Mouse (Mus musculus) hindbrain, postnatal 0 days (tissue): ENCODE data around the gene Cnih3. TPM values are rescaled to one million over a fixed set of nuclear protein-coding genes. Genes with fewer than 3 reads are reported as not detected.

Experiments
- ATAC-seq: fragments of 200-750 bp; cut with Nextera tagmentation; 2 replicates; pipeline ENCODE4 v1.8.0; 2017; ENCODE audit warnings: mild to moderate bottlenecking, moderate TSS enrichment, moderate library complexity
- DNase-seq: peaks from one replicate; pipeline ENCODE4 v3.0.0-alpha.2; 2015; ENCODE audit warnings: low spot score
- H3K27ac ChIP-seq: fragments of 300-500 bp; sonication (generic); 2 replicates; pipeline ENCODE4 v1.5.1; 2014; ENCODE audit warnings: mild to moderate bottlenecking
- H3K27me3 ChIP-seq: fragments of 300-500 bp; sonication (generic); 2 replicates; pipeline ENCODE4 v1.6.1; 2014; ENCODE audit warnings: low read length, mixed read lengths; ENCODE audit not compliant: insufficient read depth
- H3K36me3 ChIP-seq: fragments of 300-500 bp; sonication (generic); 2 replicates; pipeline ENCODE4 v1.6.1; 2014; ENCODE audit warnings: low read length, mixed read lengths; ENCODE audit not compliant: insufficient read depth
- H3K4me1 ChIP-seq: fragments of 300-500 bp; sonication (generic); 2 replicates; pipeline ENCODE4 v1.6.1; 2014; ENCODE audit warnings: antibody characterized with exemption, low read length, mixed read lengths; ENCODE audit not compliant: insufficient read depth
- H3K4me2 ChIP-seq: fragments of 300-500 bp; sonication (generic); 2 replicates; pipeline ENCODE4 v1.6.1; 2014; ENCODE audit warnings: low read depth, mild to moderate bottlenecking, low read length, moderate library complexity, mixed read lengths
- H3K4me3 ChIP-seq: fragments of 300-500 bp; sonication (generic); 2 replicates; pipeline ENCODE4 v1.5.1; 2014; ENCODE audit warnings: low read length
- H3K9ac ChIP-seq: fragments of 300-500 bp; sonication (generic); replicated peaks from 2 replicates; pipeline ENCODE4 v1.6.1; 2014; ENCODE audit warnings: mild to moderate bottlenecking, low read length, moderate library complexity, mixed read lengths
- H3K9me3 ChIP-seq: fragments of 300-500 bp; sonication (generic); 2 replicates; pipeline ENCODE4 v1.6.1; 2016; ENCODE audit warnings: low read length, mixed read lengths
- CTCF ChIP-seq: IDR thresholded peaks from 2 replicates; pipeline ENCODE4 v1.5.1; 2016; ENCODE audit warnings: antibody characterized with exemption, control low read depth, low read depth
- WGBS: fragments of 180-500 bp; shearing (Covaris S2); extraction: QIAGEN DNeasy Blood & Tissue Kit; methylation state at CpG from one replicate; pipeline ENCODE4 v1.1.7; 2014; 5-methylcytosine and 5-hydroxymethylcytosine counted together
- polyA plus RNA-seq: library from polyadenylated mRNA; unstranded; fragments of >200 nt; fragmentation: Nextera tagmentation; extraction: Ambion mirVana; gene quantifications from 2 replicates; pipeline ENCODE4 v1.2.1, GENCODE M21; 2015
- total RNA-seq: library from RNA; depleted of rRNA; stranded (reverse); fragments of >200 nt; gene quantifications from 2 replicates; pipeline ENCODE4 v1.2.3, GENCODE M21; 2014

Gene Cnih3
- total and polyA plus RNA-seq, 2 experiments from 2014 or later: 13.2 to 23.0 TPM

- Histone ChIP-seq H3K4me1 (0 out of 2 replicates have a peak, but pooled peaks cover 3% of the 10 kb centered on the region), H3K27ac (no peak overlapping the region), H3K36me3 (no peaks in the 10 kb centered on the region), H3K4me3 (no peak overlapping the region), H3K9ac (no peak overlapping the region), H3K9me3 (no peaks in the 10 kb centered on the region), H3K27me3 (no peaks in the 10 kb centered on the region), H3K4me2 (no peak overlapping the region)
- ATAC-seq: no peak
- no peak for TF ChIP-seq CTCF
- WGBS: 85% methylated on average over 4 of the region's 4 CpGs
- DNase-seq: no peak
Observed at GRCm38 (mm10) chr1:181364025-181364424, 11.6 kb downstream of the Cnih3 start.

- no peak overlapping the region for H3K27ac ChIP-seq
Observed at GRCm38 (mm10) chr1:181365376-181365775, 12.9 kb downstream of the Cnih3 start.

DNA sequence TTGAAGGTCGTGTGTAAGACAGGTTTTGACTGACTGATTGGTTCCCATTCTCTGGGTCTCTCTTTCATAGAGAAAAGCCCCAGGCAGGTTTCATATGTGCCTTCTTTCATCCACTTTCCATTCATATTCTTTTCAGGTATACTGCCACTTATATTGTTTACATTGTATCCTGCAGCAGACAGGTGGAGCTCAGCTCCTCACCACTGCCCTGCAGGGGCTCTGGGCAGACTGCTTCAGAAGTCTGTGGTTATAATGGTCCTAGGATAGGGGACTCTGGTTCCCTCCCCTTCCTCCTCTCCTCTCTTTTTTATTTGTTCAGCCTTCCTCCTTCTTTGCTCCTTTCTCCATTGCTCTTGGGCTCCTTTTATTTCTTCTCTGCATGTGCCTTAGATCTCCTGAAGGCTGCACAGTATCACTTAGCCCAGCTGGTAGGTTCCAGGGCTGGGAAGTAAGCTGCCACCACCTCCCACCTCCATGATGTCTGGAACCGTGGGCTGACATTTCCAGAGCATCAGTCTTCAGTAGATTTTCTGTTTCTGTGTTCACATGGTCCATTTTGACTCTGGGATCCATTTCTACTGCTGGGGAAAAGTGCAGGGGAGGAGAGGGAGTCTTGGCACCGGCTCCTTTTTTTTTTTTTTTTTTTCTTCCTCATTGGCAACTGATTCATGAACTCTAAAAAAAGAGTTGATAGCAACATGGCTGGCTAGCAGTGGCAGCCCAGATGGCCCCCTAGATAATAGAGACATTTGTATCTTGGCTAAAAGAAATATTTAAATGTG, 16.6 kb downstream of the Cnih3 start:
- no peak overlapping the region for H3K9ac ChIP-seq
- H3K4me3 ChIP-seq: no peak overlapping the region
- no peaks in the 10 kb centered on the region for H3K27me3 ChIP-seq
- H3K27ac ChIP-seq: no peak overlapping the region
- no peak overlapping the region for H3K4me2 ChIP-seq
- WGBS: 40% methylated on average over 3 of the region's 3 CpGs
- 0 out of 2 replicates have a peak, but pooled peaks cover 3% of the 10 kb centered on the region for H3K4me1 ChIP-seq
- TF ChIP-seq CTCF: no peak
- DNase-seq (no peak), ATAC-seq (no peak)
- no peaks in the 10 kb centered on the region for H3K36me3 ChIP-seq
- H3K9me3 ChIP-seq: no peaks in the 10 kb centered on the region

More at GRCm38 (mm10) chr1:181365376-181365775, 12.9 kb downstream of the Cnih3 start:
- Histone ChIP-seq H3K4me3 (no peak overlapping the region), H3K9me3 (no peaks in the 10 kb centered on the region), H3K36me3 (no peaks in the 10 kb centered on the region), H3K4me1 (0 out of 2 replicates have a peak, but pooled peaks cover 3% of the 10 kb centered on the region), H3K4me2 (no peak overlapping the region), H3K9ac (no peak overlapping the region), H3K27me3 (no peaks in the 10 kb centered on the region)
- ATAC-seq: peak; percentile 5; the same call in 1 of the 2 replicates
- WGBS: 48% methylated on average over 3 of the region's 3 CpGs
- TF ChIP-seq CTCF: no peak
- peak; percentile 40 for DNase-seq

DNA sequence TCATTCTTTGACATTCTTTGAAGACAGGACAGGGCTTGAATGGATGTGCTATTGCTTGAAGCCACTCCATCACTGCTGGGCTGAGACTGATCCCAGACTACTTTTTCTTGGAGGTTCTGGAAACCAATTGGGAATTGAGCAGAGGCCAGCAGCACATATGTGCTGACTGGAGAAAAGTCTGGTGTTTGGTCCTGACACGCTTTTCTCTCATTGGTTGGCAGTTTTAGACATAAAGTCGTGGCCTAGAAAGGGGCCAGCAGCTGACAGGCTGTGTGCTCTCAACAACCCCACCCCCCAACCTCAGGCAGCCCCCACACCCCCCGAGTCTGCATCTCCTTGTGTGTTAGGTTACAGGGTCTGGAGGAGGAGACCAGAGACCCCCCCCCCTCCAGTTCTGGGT, 17.9 kb downstream of the Cnih3 start:
- Histone ChIP-seq H3K9me3 (no peaks in the 10 kb centered on the region), H3K27me3 (no peaks in the 10 kb centered on the region; the same call in 1 of the 2 replicates), H3K36me3 (no peaks in the 10 kb centered on the region), H3K27ac (no peak overlapping the region), H3K4me1 (0 out of 2 replicates have a peak, but pooled peaks cover 3% of the 10 kb centered on the region), H3K4me3 (no peak overlapping the region), H3K4me2 (no peak overlapping the region), H3K9ac (no peak overlapping the region)
- ATAC-seq (no peak), DNase-seq (no peak)
- WGBS: 58% methylated on average over 3 of the region's 3 CpGs
- TF ChIP-seq CTCF: no peak

- H3K4me3 ChIP-seq: no peak overlapping the region
- no peaks in the 10 kb centered on the region for H3K36me3 ChIP-seq
- DNase-seq (no peak), ATAC-seq (no peak)
- 0 out of 2 replicates have a peak, but pooled peaks cover 3% of the 10 kb centered on the region for H3K4me1 ChIP-seq
- no peak overlapping the region for H3K27ac ChIP-seq
- H3K27me3 ChIP-seq: no peaks in the 10 kb centered on the region; the same call in 1 of the 2 replicates
- WGBS: 92% methylated on average over 4 of the region's 4 CpGs
- no peak overlapping the region for H3K4me2 ChIP-seq
- no peak for TF ChIP-seq CTCF
- H3K9ac ChIP-seq: no peak overlapping the region
- no peaks in the 10 kb centered on the region for H3K9me3 ChIP-seq
Observed at GRCm38 (mm10) chr1:181371226-181371625, 18.8 kb downstream of the Cnih3 start.

GRCm38 (mm10) chr1:181372306-181372705, 19.9 kb downstream of the Cnih3 start:
- DNase-seq: no peak
- Histone ChIP-seq H3K27ac (no peak overlapping the region), H3K27me3 (no peaks in the 10 kb centered on the region; the same call in 1 of the 2 replicates), H3K9ac (no peak overlapping the region), H3K4me1 (0 out of 2 replicates have a peak, but pooled peaks cover 3% of the 10 kb centered on the region), H3K4me2 (no peak overlapping the region), H3K4me3 (no peak overlapping the region), H3K9me3 (no peaks in the 10 kb centered on the region), H3K36me3 (no peaks in the 10 kb centered on the region)
- no peak for TF ChIP-seq CTCF
- 86% methylated on average over 6 of the region's 6 CpGs for WGBS
- ATAC-seq: no peak
